Mouse (Mus musculus) regulatory T cell (primary cell): Measurements from ENCODE around the gene Fam171b.

ENCODE experiments used
- in situ Hi-C: fragments of 300-600 bp; cut with MboI, MseI; formaldehyde crosslinking; loops from one replicate; pipeline ENCODE4 v1.15.1; 2025; ENCODE audit warnings: high pct_unique_total_duplicates

Fam171b gene

GRCm38 (mm10) chr2:83812483-83813272 is at the start of gene Fam171b:
TSS of gene Fam171b (plus strand) at chr2:83812636.
- in situ Hi-C loops, result no loop called here

GRCm38 (mm10) chr2:83766058-83766457 is 46.4 kb upstream of the Fam171b start:
- in situ Hi-C loops, result no loop called here

- in situ Hi-C loops, result no loop called here
Measured at GRCm38 (mm10) chr2:83766878-83767277, 45.6 kb upstream of the Fam171b start.

GRCm38 (mm10) chr2:83768311-83769047 is 44.0 kb upstream of the Fam171b start:
- in situ Hi-C loops, result no loop called here

GRCm38 (mm10) chr2:83771155-83771812 is 41.2 kb upstream of the Fam171b start:
- in situ Hi-C loops, result loop anchor here (5.0 kb wide), 1 partner anchor 109 kb away; no protein-coding TSS in a partner anchor

GRCm38 (mm10) chr2:83791330-83792073 is 20.9 kb upstream of the Fam171b start:
- in situ Hi-C loops, result loop anchor here (25.0 kb wide), 1 partner anchor 896 kb away; the partner anchor contains the start of genes Gm28635, Med19 and Tmx2

- in situ Hi-C loops, result loop anchor here (25.0 kb wide), 1 partner anchor 895 kb away; the partner anchor contains the start of genes Gm28635, Med19 and Tmx2
Measured at GRCm38 (mm10) chr2:83792102-83792501, 20.3 kb upstream of the Fam171b start.

GRCm38 (mm10) chr2:83795766-83796165 is 16.7 kb upstream of the Fam171b start:
- in situ Hi-C loops, result loop anchor here (25.0 kb wide), 1 partner anchor 892 kb away; the partner anchor contains the start of genes Gm28635, Med19 and Tmx2

GRCm38 (mm10) chr2:83797902-83798497 is 14.4 kb upstream of the Fam171b start:
- in situ Hi-C loops, result loop anchor here (25.0 kb wide), 1 partner anchor 889 kb away; the partner anchor contains the start of genes Gm28635, Med19 and Tmx2

- in situ Hi-C loops, result no loop called here
Measured at GRCm38 (mm10) chr2:83813273-83813892, 947 bp downstream of the Fam171b start.

GRCm38 (mm10) chr2:83814009-83814408 is 1.6 kb downstream of the Fam171b start:
- in situ Hi-C loops, result no loop called here

GRCm38 (mm10) chr2:83816147-83816546 is 3.7 kb downstream of the Fam171b start:
- in situ Hi-C loops, result no loop called here

GRCm38 (mm10) chr2:83825161-83825560 is 12.7 kb downstream of the Fam171b start:
- in situ Hi-C loops, result no loop called here

GRCm38 (mm10) chr2:83828895-83829539 is 16.6 kb downstream of the Fam171b start:
- in situ Hi-C loops, result no loop called here

GRCm38 (mm10) chr2:83832903-83833302 is 20.5 kb downstream of the Fam171b start:
- in situ Hi-C loops, result no loop called here

GRCm38 (mm10) chr2:83835313-83836070 is 23.1 kb downstream of the Fam171b start:
- in situ Hi-C loops, result no loop called here

- in situ Hi-C loops, result loop anchor here (5.0 kb wide), 1 partner anchor 49 kb away; no protein-coding TSS in a partner anchor
Measured at GRCm38 (mm10) chr2:83848495-83848894, 36.1 kb downstream of the Fam171b start.

GRCm38 (mm10) chr2:83853423-83853822 is 41.0 kb downstream of the Fam171b start:
- in situ Hi-C loops, result no loop called here

- in situ Hi-C loops, result no loop called here
Measured at GRCm38 (mm10) chr2:83856236-83856635, 43.8 kb downstream of the Fam171b start.
